Mouse (Mus musculus): ENCODE measurements at regions not wholly inside any gene's neighbourhood (a gene's known extent, or its start where the extent isn't known, plus 50 kb on each side); places are given as distances from the start of the nearest gene placed in this dataset.

- Histone ChIP-seq H3ac (ENCODE audit: control insufficient read depth, insufficient read length, low read depth) (no peak overlapping the region), H3K79me3 (ENCODE audit: low read depth) (no peaks in the 10 kb centered on the region), H3K4me3 (ENCODE audit: insufficient read depth, poor library complexity, severe bottlenecking) (no peak overlapping the region), H3K27me3 (ENCODE audit: control insufficient read depth, insufficient read depth, insufficient read length) (peaks cover 23% of the 10 kb centered on the region), H3K36me3 (ENCODE audit: control insufficient read depth, insufficient read depth) (no peaks in the 10 kb centered on the region), H3K79me2 (ENCODE audit: control insufficient read depth, insufficient read depth) (no peaks in the 10 kb centered on the region)
- TF ChIP-seq FOSL1 (IDR thresholded peaks at IDR 0.05; ENCODE audit: insufficient read depth, low read length, poor library complexity, severe bottlenecking) (no peak), MAX (IDR thresholded peaks at IDR 0.05) (no peak), CEBPB (IDR thresholded peaks at IDR 0.05; ENCODE audit: low read depth) (no peak), MYOG (IDR thresholded peaks at IDR 0.05; ENCODE audit: control insufficient read depth, extremely low read depth, insufficient read length) (no peak), USF1 (IDR thresholded peaks at IDR 0.05; ENCODE audit: low read depth) (no peak), CTCF (IDR thresholded peaks at IDR 0.05; ENCODE audit: control insufficient read depth, insufficient read depth, insufficient read length) (no peak), MYOD1 (IDR thresholded peaks at IDR 0.05; ENCODE audit: control insufficient read depth, insufficient read length, low read depth) (no peak)
These were observed 54.8 kb upstream of the Gm11733 start for GRCm38 (mm10) chr11:117429326-117429752.

DNA sequence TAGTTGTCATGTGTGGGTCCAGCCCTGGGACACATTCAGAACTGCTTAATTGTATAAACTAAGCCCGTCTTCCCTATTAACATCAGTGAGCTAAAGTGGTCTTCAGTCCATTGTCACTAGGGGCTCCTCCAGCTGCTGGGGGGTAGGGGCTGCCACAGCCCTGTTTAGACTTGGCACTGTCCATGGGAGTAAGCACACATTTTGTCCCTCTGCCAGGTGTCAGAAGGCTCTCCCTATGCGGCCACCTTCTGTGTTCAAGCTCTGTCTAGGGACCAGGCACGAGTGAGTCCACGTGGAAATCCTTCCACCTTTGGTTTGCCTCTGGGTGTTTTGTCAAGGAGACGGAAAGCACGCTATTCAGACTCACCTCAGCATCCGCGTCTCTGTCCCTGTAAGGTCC lies 54.3 kb upstream of the Gm11733 start:
- Histone ChIP-seq H3K27me3 (ENCODE audit: control insufficient read depth, insufficient read depth, insufficient read length) (peaks cover 23% of the 10 kb centered on the region), H3K36me3 (ENCODE audit: control insufficient read depth, insufficient read depth) (no peaks in the 10 kb centered on the region), H3K4me3 (ENCODE audit: insufficient read depth, poor library complexity, severe bottlenecking) (no peak overlapping the region), H3ac (ENCODE audit: control insufficient read depth, insufficient read length, low read depth) (no peak overlapping the region), H3K79me3 (ENCODE audit: low read depth) (no peaks in the 10 kb centered on the region), H3K79me2 (ENCODE audit: control insufficient read depth, insufficient read depth) (no peaks in the 10 kb centered on the region)
- no peak for TF ChIP-seq CEBPB (IDR thresholded peaks at IDR 0.05; ENCODE audit: low read depth)
- no peak for TF ChIP-seq MYOD1 (IDR thresholded peaks at IDR 0.05; ENCODE audit: control insufficient read depth, insufficient read length, low read depth)
- no peak for TF ChIP-seq USF1 (IDR thresholded peaks at IDR 0.05; ENCODE audit: low read depth)
- no peak for TF ChIP-seq FOSL1 (IDR thresholded peaks at IDR 0.05; ENCODE audit: insufficient read depth, low read length, poor library complexity, severe bottlenecking)
- no peak for TF ChIP-seq MYOG (IDR thresholded peaks at IDR 0.05; ENCODE audit: control insufficient read depth, extremely low read depth, insufficient read length)
- no peak for TF ChIP-seq CTCF (IDR thresholded peaks at IDR 0.05; ENCODE audit: control insufficient read depth, insufficient read depth, insufficient read length)
- no peak for TF ChIP-seq MAX (IDR thresholded peaks at IDR 0.05)

- no peaks in the 10 kb centered on the region for H3K79me3 ChIP-seq (ENCODE audit: low read depth)
- H3ac ChIP-seq (ENCODE audit: control insufficient read depth, insufficient read length, low read depth), result no peak overlapping the region
- TF ChIP-seq FOSL1 (IDR thresholded peaks at IDR 0.05; ENCODE audit: insufficient read depth, low read length, poor library complexity, severe bottlenecking), result no peak
- TF ChIP-seq USF1 (IDR thresholded peaks at IDR 0.05; ENCODE audit: low read depth), result no peak
- TF ChIP-seq MYOD1 (IDR thresholded peaks at IDR 0.05; ENCODE audit: control insufficient read depth, insufficient read length, low read depth), result no peak
- no peak for TF ChIP-seq CEBPB (IDR thresholded peaks at IDR 0.05; ENCODE audit: low read depth)
- no peak for TF ChIP-seq MAX (IDR thresholded peaks at IDR 0.05)
- no peak for TF ChIP-seq MYOG (IDR thresholded peaks at IDR 0.05; ENCODE audit: control insufficient read depth, extremely low read depth, insufficient read length)
- TF ChIP-seq CTCF (IDR thresholded peaks at IDR 0.05; ENCODE audit: control insufficient read depth, insufficient read depth, insufficient read length), result no peak
- no peaks in the 10 kb centered on the region for H3K79me2 ChIP-seq (ENCODE audit: control insufficient read depth, insufficient read depth)
- peaks cover 48% of the 10 kb centered on the region for H3K27me3 ChIP-seq (ENCODE audit: control insufficient read depth, insufficient read depth, insufficient read length)
- no peak overlapping the region for H3K4me3 ChIP-seq (ENCODE audit: insufficient read depth, poor library complexity, severe bottlenecking)
- no peaks in the 10 kb centered on the region for H3K36me3 ChIP-seq (ENCODE audit: control insufficient read depth, insufficient read depth)
These were observed 50.1 kb upstream of the Gm11733 start for GRCm38 (mm10) chr11:117434056-117434455.

Measured in C2C12 (cell line).